Mouse (Mus musculus): ENCODE data around the gene Bbs10.
A peak's percentile ranks its signal among the peaks of the same experiment; 100 is the strongest.

Gene Bbs10

DNA sequence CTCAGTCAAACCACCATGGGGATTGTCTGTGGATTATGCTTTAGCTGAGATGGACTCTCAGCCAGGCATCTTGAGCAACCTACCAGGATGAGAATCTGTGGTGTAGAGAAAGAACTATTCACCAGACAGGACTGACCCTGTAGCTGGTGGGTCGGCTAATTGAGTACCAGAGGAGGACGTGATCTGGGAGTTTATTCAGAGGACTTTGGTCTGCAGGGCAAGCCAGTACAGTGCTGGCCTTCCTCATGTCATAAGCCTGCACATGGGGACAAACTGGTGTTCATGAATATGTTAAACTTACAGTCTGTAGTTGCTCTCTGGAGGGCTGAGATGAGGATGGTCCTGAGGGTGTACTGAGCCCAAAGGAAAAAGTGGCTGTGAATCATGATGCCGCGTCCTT is 29.5 kb downstream of the Bbs10 start:
- no peak for DNase-seq

- peak; percentile 51 to 63 for DNase-seq
These were observed 30.8 kb downstream of the Bbs10 start for GRCm38 (mm10) chr10:111329326-111329725.

GRCm38 (mm10) chr10:111334902-111335301 is 36.4 kb downstream of the Bbs10 start:
- no peak for DNase-seq

DNA sequence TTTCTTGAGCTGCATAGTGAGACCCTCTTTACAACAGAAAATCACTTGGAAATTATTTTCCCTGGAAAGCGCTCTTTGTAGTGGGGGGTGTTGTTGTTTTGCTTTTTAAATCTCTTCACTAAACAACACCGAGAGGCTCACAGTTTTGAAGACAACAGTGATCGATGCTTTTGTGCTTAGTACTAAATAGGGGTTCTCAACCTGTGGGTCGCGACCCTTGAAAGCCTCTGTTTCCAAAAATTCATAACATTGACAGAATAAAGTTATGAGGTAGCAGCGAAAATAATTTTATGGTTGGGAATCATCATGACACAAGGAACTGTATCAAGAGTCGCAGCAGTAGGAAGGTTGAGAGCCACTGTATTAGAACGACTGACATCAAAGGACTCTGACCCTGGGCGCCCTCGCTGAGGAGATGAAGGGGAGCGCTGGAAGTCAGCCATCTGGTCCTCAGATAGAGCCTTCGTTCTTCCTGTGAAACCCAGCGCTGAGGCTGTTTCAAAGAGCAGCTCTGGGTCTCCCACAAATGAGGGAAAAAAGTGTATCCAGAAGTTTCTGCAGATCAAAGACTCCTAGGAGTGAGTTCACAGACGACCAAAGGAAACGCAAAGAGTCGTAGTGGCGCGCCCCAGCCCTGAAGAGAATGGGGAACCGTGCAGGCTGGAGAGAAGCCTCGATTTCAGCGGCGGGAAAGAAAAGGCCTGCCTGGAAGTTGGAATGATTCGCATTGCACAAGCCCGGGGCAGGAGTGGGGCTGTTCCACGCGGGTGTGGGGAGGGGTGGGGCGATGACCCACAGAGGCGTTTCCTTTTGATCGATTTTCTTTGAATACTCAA is 37.3 kb downstream of the Bbs10 start:
- peak in 1 of 2 experiments; percentile 25 for DNase-seq

DNA sequence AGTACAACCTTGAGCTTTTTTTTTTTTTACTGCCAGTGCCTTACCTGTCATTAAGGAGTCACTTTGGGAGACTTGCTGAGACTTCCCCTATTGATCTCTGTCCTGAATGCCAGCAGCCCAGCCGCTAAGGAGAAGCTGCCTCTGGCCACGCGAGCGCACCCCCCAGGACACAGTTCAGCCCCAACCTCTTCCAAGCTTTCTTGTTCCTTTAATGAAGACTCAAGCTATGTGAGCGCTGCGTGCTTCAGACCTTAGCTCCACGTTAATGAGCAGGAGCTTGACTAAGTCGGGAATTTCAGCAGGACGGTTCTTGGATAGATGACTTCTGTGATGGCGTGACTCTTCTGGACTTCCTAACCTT is 37.9 kb downstream of the Bbs10 start:
- DNase-seq, result no peak

GRCm38 (mm10) chr10:111339296-111339695 is 40.8 kb downstream of the Bbs10 start:
- DNase-seq, result peak in 1 of 2 experiments; percentile 38

GRCm38 (mm10) chr10:111341761-111342160 is 43.3 kb downstream of the Bbs10 start:
- peak; percentile 20 to 38 for DNase-seq

DNA sequence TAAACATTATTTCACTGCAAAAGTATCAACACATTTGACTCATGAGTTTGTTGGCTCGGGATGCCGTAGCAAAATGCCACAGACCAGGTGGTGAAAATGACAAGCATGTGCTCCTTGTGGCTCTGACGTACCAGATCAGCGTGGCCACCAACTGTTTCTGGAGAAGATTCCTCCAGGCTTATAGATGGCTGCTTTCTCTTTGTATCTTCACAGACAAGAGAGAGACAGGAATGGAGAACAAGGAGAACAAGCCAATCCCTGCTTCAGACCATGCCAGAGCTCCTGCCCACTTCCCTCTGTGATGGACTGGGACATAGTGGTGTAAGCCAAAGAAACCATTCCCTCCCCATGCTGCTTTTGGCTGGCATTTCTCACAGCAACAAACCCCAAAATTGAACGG is 45.1 kb downstream of the Bbs10 start:
- no peak for DNase-seq

GRCm38 (mm10) chr10:111348263-111348662 is 49.8 kb downstream of the Bbs10 start:
- no peak for DNase-seq

All from lung, adult 18-20 months (tissue).